Mouse (Mus musculus) embryonic fibroblast, embryonic 13.5 days (primary cell): ENCODE measurements around the gene Gtf2ird1. TPM values are rescaled to one million over a fixed set of nuclear protein-coding genes. Genes with fewer than 3 reads are reported as not detected.
"Not testable (repeated sequence)": the region's sequence is repeated elsewhere in the genome, so short reads cannot be mapped to it uniquely, and the experiment has no call there.

Experiments
- H3K27ac ChIP-seq: 2 replicates; pipeline ENCODE4 v1.5.1; 2012; ENCODE audit warnings: low read length, control low read depth, inconsistent platforms; ENCODE audit not compliant: insufficient read depth
- H3K4me1 ChIP-seq: 2 replicates; pipeline ENCODE4 v1.6.1; 2011; ENCODE audit warnings: low read length; ENCODE audit not compliant: control insufficient read depth, insufficient read depth
- H3K4me3 ChIP-seq: 2 replicates; pipeline ENCODE4 v1.5.1; 2011; ENCODE audit warnings: mild to moderate bottlenecking, control low read depth, low read length; ENCODE audit not compliant: insufficient read depth
- CTCF ChIP-seq: IDR thresholded peaks from 2 replicates; pipeline ENCODE4 v1.5.1; 2011; ENCODE audit warnings: mild to moderate bottlenecking, control low read depth, low read length, moderate library complexity, borderline replicate concordance; ENCODE audit not compliant: insufficient read depth
- POLR2A ChIP-seq: IDR thresholded peaks from 2 replicates; pipeline ENCODE4 v1.6.1; 2011; ENCODE audit warnings: low read depth, mild to moderate bottlenecking, control low read depth, low read length, moderate library complexity
- polyA plus RNA-seq: library from polyadenylated mRNA; stranded (reverse); fragments of >200 nt; gene quantifications from 2 replicates; pipeline ENCODE4 v1.2.4, GENCODE M21; 2011; ENCODE audit warnings: low read depth; ENCODE audit not compliant: missing spikeins, insufficient read length

The Gtf2ird1 gene
- polyA plus RNA-seq, 1 experiment = 58.2 TPM

DNA sequence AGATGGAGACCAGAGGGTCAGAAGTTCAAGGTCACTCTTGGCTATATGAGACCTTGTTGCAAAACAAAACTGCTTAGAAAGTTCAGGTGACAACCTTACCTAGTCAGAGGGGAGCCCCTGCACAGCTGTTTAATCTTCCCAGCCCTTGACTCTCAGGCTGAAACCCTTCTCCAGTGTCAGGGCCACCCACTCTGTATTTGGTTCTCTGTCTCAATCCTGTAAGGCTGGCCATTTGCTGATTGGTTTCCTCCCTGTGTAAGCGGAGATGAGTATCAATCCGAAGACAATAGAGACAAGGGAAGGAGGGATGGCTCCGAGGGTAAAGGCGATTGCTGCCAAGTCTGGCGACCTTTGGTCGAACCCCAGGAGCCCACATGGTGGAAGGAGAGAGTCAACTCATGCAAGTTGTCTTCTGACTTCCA, 116.4 kb downstream of the Gtf2ird1 start:
- Histone ChIP-seq H3K4me1 (no peaks in the 10 kb centered on the region), H3K4me3 (no peak overlapping the region), H3K27ac (no peak overlapping the region)
- TF ChIP-seq CTCF (no peak), POLR2A (no peak)

DNA sequence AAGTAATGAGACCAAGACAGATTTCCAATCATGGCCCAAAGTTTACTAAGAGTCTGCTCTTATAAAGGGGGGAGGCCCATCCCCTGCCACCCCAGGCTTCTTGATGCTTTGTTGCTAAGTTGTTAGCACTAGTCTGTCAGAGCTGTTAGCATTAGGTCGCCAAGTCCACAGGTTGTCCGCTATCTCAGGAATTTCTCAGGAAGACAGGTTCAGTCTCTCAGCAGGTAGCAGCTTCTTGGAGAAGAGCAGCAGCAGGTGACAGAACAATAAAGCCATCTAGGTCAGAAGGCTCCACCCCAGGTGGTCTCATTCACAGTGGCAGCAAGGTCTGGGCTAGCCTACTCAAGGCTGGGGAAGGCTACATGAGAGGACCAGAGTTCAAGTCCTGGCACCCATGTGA, 119.5 kb downstream of the Gtf2ird1 start:
- not testable (repeated sequence) for H3K4me3 ChIP-seq, H3K4me1 ChIP-seq

DNA sequence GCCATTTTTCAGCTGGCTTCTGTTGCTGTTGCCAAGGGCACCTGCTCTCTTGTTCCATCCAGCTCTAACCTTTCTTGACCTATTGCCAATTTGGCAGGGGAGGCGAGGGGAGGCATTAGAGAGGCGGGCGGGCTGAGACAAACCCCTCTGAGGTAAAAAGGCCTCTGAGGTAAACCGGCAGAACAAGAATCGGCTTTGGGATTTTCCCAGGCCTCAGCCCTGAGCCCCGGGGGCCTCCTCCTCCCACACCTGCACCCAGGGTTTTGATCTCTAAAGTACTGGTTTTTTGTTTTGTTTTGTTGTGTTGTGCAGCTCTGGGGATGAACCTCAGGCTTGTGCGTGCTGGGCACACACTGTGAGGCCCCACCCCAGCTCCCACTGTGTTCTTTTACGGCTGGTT, 123.8 kb downstream of the Gtf2ird1 start:
- no peaks in the 10 kb centered on the region for H3K4me1 ChIP-seq
- no peak for TF ChIP-seq POLR2A
- no peak for TF ChIP-seq CTCF
- no peak overlapping the region for H3K27ac ChIP-seq
- no peak overlapping the region for H3K4me3 ChIP-seq

More for the DNA sequence above, 119.5 kb downstream of the Gtf2ird1 start:
- not testable (repeated sequence) for H3K27ac ChIP-seq

DNA sequence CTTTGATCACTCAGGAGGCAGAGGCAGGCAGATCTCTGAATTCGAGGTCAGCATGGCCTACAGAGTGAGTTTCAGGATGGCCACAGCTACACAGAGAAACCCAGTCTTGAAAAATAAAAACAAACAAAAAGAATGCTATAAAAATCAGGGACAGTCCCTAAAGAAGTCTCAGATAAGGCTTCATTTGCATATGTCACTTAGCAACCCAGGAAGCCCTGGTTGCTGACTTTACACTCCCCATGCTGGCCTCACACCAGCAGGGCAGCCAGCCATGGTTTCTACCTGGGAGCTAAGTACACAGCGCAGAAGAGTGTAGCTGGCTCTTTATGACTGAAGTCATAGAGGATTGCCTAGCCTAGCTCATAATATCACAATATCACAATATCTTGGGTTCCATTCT, 126.4 kb downstream of the Gtf2ird1 start:
- H3K4me3 ChIP-seq = no peak overlapping the region
- TF ChIP-seq CTCF (no peak), POLR2A (no peak)

DNA sequence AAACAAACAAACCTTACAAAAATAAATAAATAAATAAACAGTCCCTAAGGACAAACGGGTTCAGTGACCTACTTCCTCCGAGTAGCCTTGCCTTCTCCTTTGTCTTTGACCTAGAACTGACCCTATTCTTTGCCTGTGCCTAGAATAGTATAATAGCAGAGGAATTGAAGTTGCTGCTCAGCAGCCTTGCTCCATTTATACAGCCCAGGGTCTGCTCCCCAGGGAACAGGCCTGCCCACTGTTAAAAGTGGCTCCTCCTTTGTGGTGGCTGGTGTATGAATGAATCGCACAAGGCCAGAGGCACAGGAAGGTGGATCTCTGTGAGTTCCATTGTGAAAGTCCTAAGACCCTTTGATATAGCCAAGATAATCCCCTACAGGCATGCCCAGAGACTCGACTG, 127.2 kb downstream of the Gtf2ird1 start:
- no peak overlapping the region for H3K27ac ChIP-seq
- TF ChIP-seq POLR2A (no peak), CTCF (no peak)
- no peaks in the 10 kb centered on the region for H3K4me1 ChIP-seq
- H3K4me3 ChIP-seq = no peak overlapping the region

More for the DNA sequence above, 126.4 kb downstream of the Gtf2ird1 start:
- Histone ChIP-seq H3K27ac (no peak overlapping the region), H3K4me1 (no peaks in the 10 kb centered on the region)

DNA sequence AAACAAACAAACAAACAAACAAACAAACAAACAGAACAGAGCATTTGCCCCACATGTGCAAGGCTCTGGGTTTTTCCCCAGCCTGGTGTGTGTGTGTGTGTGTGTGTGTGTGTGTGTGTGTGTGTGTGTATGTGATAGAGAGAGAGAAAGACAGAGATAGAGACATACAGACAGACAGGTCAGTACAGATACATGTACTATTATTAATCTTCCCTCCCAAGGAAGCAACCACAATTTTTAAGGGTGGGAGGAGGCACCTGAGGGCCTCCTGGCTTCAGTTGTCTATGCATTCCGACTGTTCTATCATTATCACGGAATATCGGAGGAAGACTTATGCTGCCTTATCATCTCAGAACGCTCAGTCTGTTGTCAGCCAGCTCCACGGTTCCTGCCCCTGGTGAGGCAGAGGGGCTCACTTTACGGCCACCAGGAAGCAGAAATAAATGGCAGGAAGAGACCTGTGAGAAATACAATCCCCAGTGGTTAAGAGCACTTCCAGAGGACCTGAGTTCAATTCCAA, 128.0 kb downstream of the Gtf2ird1 start:
- TF ChIP-seq CTCF (no peak), POLR2A (no peak)
- Histone ChIP-seq H3K4me3 (no peak overlapping the region), H3K27ac (no peak overlapping the region), H3K4me1 (no peaks in the 10 kb centered on the region)

DNA sequence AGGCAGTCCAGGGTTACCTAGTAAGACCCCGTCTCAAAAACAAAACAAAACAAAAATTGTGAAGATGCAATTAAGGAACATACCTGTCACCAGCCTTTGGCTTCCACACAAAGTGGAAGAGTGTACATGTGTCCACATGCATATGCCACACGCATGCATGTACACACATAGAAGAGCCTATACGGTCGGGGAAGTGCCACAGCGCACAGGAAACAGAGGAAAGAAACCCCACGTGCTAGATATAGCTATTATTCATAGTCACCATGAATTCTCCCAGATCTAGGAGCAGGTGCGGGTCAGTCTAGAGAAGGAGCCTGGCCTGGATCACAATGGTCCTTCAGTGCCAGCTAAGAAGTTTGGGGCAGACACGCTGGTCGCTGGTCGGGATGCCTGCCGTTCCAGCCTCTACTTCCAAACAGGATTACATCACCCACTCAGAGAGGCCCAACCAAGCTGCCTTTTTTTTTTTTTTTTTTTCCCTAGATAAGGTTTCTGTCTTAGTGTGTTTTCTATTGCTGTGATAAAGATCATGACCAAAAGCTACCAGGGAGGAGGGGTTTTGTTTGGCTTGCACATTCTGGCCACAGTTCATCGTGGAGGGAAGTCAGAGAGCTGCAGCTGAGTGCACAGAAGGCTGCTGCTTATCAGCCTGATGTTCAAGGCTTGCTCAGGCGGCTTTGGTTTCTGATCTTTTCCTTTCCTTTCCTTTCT, 130.5 kb downstream of the Gtf2ird1 start:
- Histone ChIP-seq H3K27ac (no peak overlapping the region), H3K4me3 (no peak overlapping the region), H3K4me1 (no peaks in the 10 kb centered on the region)
- TF ChIP-seq CTCF (no peak), POLR2A (no peak)

DNA sequence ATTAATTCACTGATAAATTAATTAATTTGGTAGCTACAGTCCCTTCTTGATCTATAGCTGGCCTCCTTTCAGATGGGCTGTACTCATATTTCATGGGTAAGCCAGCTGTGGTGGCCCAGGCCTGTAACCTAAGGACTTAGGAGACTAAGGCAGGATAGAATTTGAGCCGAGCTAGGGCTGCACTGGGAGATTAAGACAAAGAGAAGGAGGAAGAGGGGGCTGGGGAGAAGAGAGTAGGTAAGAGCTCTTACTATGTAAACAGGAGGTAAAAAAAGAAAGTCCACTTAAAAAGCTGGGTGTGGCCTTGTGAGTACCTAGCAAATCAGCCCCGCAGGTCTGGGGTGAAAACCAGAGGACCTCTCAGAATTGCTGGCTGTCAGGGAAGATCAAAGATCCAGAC, 132.6 kb downstream of the Gtf2ird1 start:
- no peak overlapping the region for H3K4me3 ChIP-seq
- no peaks in the 10 kb centered on the region for H3K4me1 ChIP-seq
- H3K27ac ChIP-seq = no peak overlapping the region
- TF ChIP-seq POLR2A = no peak
- no peak for TF ChIP-seq CTCF

DNA sequence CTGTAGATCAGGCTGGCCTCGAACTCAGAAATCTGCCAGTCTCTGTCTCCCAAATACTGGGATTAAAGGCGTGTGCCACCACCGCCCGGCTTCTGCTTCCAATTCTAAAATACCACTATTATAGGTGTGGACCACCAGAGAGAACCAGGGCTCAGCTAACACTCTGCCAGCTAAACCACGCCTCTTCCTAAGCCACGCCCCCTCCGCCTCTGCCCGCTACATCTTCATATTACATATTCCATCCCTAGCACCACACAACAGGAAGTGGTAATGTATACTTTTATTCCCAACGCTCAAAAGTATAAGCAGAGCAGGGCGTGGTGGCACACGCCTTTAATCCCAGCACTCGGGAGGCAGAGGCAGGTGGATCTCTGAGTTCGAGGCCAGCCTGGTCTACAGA, 133.2 kb downstream of the Gtf2ird1 start:
- no peaks in the 10 kb centered on the region for H3K4me1 ChIP-seq
- H3K27ac ChIP-seq = no peak overlapping the region
- no peak overlapping the region for H3K4me3 ChIP-seq
- TF ChIP-seq CTCF = no peak
- no peak for TF ChIP-seq POLR2A

DNA sequence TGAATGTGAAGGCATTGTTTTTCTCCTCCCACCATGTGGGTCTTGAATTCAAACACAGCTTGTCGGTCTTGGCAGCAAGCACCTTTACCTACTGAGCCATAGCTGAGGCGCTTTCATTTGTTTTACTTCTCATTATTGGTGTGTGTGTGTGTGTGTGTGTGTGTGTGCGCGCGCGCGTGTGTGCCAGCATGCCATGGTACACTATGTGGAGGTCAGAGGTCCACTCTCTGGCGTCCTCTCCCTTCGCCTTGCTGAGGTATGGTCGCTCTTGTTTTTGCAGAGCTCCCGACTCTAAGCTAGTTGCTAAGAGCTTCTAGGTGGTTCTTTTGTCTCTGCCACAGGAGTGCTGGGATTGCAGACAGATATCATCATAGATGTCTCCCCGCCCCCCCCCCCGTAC, 134.2 kb downstream of the Gtf2ird1 start:
- TF ChIP-seq POLR2A = no peak
- no peak for TF ChIP-seq CTCF
- no peaks in the 10 kb centered on the region for H3K4me1 ChIP-seq
- H3K4me3 ChIP-seq = no peak overlapping the region
- H3K27ac ChIP-seq = no peak overlapping the region

DNA sequence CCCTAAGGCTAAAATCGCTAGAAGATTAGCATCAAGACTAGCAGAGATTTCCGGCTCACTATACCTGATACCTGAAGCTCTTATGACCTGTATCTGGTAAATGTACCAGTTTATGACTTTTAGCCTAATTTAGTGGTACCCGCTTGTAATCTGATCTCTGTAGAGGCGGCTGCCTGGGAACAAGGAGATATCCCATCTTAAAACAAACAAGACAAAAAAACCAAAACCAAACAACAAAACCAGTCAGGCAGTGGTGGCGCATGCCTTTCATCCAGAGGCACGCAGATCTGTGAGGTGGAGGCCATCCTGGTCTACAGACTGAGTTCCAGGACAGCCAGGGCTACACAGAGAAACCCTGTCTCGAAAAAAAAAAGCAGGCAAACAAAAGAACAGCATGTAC, 134.8 kb downstream of the Gtf2ird1 start:
- no peak for TF ChIP-seq POLR2A
- no peak for TF ChIP-seq CTCF

More for the DNA sequence above, 134.8 kb downstream of the Gtf2ird1 start:
- Histone ChIP-seq H3K27ac (no peak overlapping the region), H3K4me3 (no peak overlapping the region), H3K4me1 (no peaks in the 10 kb centered on the region)
